Mouse (Mus musculus): ENCODE data around the gene Fam107a.

DNA sequence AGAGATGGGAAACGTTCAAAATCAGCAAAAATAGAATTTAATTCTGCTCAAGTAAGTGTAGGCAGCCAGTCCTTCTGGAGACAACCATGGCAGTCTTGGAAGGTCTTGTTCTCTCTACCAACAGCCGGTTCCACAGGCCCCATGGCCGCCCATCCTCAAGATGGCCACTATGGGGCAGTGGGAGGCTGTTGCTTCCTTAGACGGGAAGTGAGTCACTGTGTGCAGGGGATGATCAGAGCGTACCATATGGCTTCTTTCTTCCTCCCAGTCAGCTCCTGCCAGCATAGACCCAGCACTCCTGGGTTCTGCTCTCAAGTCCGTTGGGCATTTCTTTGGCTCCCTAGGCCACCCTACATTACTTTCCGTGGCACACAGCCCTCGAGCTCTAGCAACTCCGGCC is 31.1 kb upstream of the Fam107a start:
- no peak for TF ChIP-seq POLR2A (IDR thresholded peaks at IDR 0.05; ENCODE audit: insufficient read depth, low read depth, low read length)
- no peak for TF ChIP-seq CTCF (IDR thresholded peaks at IDR 0.05; ENCODE audit: insufficient read depth, low read depth, low read length)
